Mouse (Mus musculus): ENCODE measurements around the gene Elp4. TPM values are rescaled to one million over a fixed set of nuclear protein-coding genes. Genes with fewer than 3 reads are reported as not detected.

The Elp4 gene
- polyA plus RNA-seq, 1 experiment from 2014 or later: 46.2 TPM

DNA sequence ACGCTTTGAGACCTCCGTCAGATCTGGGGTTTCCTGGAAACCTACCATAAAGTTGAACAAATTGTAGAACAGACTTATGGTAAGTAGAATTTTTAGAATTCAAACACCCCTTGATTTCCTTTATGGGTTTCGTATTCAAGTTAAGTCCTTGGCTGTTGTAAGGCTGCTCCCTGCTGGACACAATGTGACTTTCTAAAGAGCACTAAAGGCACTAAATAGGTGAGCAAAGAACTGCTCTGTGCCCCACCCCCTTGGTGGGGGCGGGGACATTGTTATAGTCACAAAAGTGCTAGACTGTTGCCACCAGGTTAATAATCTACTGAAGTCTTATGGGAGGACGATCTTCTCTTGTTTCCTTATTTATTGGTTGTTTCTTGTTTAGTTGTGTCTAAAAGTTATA is 4.0 kb upstream of the Elp4 start:
- Histone ChIP-seq H3K4me1 (replicated peaks; ENCODE audit: control insufficient read depth, insufficient read depth, low read length) (peaks cover 6% of the 10 kb centered on the region), H3K27me3 (replicated peaks; ENCODE audit: control insufficient read depth, insufficient read depth, low read length) (no peaks in the 10 kb centered on the region), H3K9ac (replicated peaks; ENCODE audit: low read depth, low read length) (no peak overlapping the region), H3K4me2 (ENCODE audit: low read length) (no peak overlapping the region), H3K36me3 (ENCODE audit: control insufficient read depth, insufficient read depth) (no peaks in the 10 kb centered on the region), H3K4me3 (replicated peaks; ENCODE audit: low read length) (no peak overlapping the region), H3K27ac (ENCODE audit: low read length) (no peak overlapping the region), H3K9me3 (ENCODE audit: control insufficient read depth, low read length) (no peaks in the 10 kb centered on the region)
- 87% methylated on average over 5 of the region's 5 CpGs for WGBS
- no peak for ATAC-seq

DNA sequence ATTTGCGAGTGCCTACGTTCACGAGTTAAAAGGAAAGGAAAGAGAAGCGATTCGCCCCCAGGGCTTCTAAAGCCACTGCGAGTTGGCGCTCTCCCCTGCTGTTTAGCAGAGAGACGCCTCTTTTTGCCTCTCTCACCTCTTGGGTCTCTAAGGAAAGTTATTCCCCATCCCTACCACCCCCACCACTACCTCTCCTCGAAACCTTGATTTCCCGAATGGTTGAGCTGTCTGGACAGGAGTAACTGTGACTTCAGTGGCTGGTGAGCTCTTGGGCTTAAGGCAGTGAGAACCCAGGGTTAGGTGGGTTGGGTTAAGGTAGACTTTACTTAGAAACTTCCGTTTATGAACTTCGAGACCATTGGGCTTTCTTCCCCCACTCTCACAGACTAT is 388 bp upstream of the Elp4 start:
- no peaks in the 10 kb centered on the region for H3K9me3 ChIP-seq (ENCODE audit: control insufficient read depth, low read length)
- ATAC-seq: peak; percentile 52
- under 1% methylated on average over 12 of the region's 12 CpGs for WGBS
- H3K27ac ChIP-seq (ENCODE audit: low read length): peak overlapping the region; percentile 78
- peak overlapping the region; percentile 84 for H3K4me3 ChIP-seq (replicated peaks; ENCODE audit: low read length)
- H3K9ac ChIP-seq (replicated peaks; ENCODE audit: low read depth, low read length): peak overlapping the region; percentile 68
- H3K36me3 ChIP-seq (ENCODE audit: control insufficient read depth, insufficient read depth): no peaks in the 10 kb centered on the region
- no peaks in the 10 kb centered on the region for H3K27me3 ChIP-seq (replicated peaks; ENCODE audit: control insufficient read depth, insufficient read depth, low read length)
- peaks cover 6% of the 10 kb centered on the region for H3K4me1 ChIP-seq (replicated peaks; ENCODE audit: control insufficient read depth, insufficient read depth, low read length)
- peak overlapping the region; percentile 93 for H3K4me2 ChIP-seq (ENCODE audit: low read length)

DNA sequence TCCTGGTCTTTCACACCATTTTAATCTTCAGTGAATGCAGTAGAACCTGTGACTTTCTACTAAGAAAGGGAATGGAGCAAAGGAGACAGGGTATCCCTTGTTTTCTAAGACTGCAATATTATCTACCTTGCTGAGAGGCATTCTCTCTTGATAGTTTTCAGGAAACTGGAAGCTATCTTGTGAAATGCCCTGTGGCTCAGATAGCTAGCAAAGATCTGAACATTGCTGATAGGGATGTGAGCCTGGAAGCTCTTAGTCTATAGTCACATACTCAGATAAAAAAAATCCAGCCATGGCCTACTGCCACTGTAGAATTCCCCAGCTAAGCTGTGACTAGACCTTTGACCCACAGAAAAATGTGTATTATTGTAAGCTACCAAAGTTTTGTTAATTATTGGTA is 13.5 kb downstream of the Elp4 start:
- ATAC-seq: no peak
- Histone ChIP-seq H3K27ac (ENCODE audit: low read length) (no peak overlapping the region), H3K4me3 (replicated peaks; ENCODE audit: low read length) (no peak overlapping the region), H3K9me3 (ENCODE audit: control insufficient read depth, low read length) (no peaks in the 10 kb centered on the region), H3K36me3 (ENCODE audit: control insufficient read depth, insufficient read depth) (peaks cover 7% of the 10 kb centered on the region), H3K9ac (replicated peaks; ENCODE audit: low read depth, low read length) (no peak overlapping the region), H3K4me2 (ENCODE audit: low read length) (no peak overlapping the region), H3K4me1 (replicated peaks; ENCODE audit: control insufficient read depth, insufficient read depth, low read length) (no peaks in the 10 kb centered on the region), H3K27me3 (replicated peaks; ENCODE audit: control insufficient read depth, insufficient read depth, low read length) (no peaks in the 10 kb centered on the region)

DNA sequence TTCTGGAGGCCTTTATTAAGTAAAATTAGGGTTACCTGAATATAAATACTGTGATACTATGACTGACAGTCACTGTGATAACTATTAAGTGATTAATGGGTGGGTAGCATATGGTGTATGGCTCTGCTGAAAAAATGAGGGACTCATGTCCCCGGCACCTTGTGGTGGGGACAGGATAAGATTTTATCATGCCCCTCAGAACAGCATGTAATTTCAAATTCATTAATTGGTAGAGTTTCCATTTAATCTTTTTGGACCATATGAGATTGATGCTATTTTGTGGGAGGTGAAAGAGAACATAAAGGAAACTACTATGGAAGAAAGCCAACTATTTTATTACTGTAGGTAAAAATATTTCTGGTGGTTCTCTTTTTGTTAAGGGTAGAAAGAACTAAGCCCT is 31.0 kb downstream of the Elp4 start:
- Histone ChIP-seq H3K4me3 (replicated peaks; ENCODE audit: low read length) (no peak overlapping the region), H3K4me1 (replicated peaks; ENCODE audit: control insufficient read depth, insufficient read depth, low read length) (no peaks in the 10 kb centered on the region), H3K9me3 (ENCODE audit: control insufficient read depth, low read length) (peaks cover 2% of the 10 kb centered on the region; the same call in 1 of the 2 replicates), H3K27ac (ENCODE audit: low read length) (no peak overlapping the region), H3K27me3 (replicated peaks; ENCODE audit: control insufficient read depth, insufficient read depth, low read length) (no peaks in the 10 kb centered on the region), H3K9ac (replicated peaks; ENCODE audit: low read depth, low read length) (no peak overlapping the region), H3K36me3 (ENCODE audit: control insufficient read depth, insufficient read depth) (no peaks in the 10 kb centered on the region), H3K4me2 (ENCODE audit: low read length) (no peak overlapping the region)
- ATAC-seq: no peak
- WGBS: 98% methylated on average over 1 of the region's 1 CpGs

DNA sequence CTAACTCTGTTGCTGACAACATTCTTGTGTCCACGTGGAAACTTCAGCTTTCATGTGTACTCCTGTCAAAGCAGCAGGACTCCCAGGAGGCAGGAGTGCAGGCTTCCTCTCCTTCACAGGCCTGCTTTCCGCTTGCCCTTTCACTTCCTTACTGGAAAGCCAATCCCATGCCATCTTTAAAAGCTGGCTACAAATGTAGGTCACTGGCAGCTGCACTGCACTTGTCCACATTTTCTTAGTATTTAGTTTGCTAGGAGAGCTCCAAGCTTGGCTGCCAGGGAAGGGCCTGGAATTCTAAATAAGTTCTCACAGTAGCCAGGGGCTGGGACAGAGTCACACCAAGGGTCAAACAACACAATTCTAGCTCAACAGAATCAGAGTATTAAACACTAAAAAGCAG is 49.6 kb downstream of the Elp4 start:
- no peaks in the 10 kb centered on the region for H3K27me3 ChIP-seq (replicated peaks; ENCODE audit: control insufficient read depth, insufficient read depth, low read length)
- no peak overlapping the region for H3K4me2 ChIP-seq (ENCODE audit: low read length)
- no peaks in the 10 kb centered on the region for H3K9me3 ChIP-seq (ENCODE audit: control insufficient read depth, low read length)
- no peak overlapping the region for H3K4me3 ChIP-seq (replicated peaks; ENCODE audit: low read length)
- no peaks in the 10 kb centered on the region for H3K36me3 ChIP-seq (ENCODE audit: control insufficient read depth, insufficient read depth)
- H3K9ac ChIP-seq (replicated peaks; ENCODE audit: low read depth, low read length): no peak overlapping the region
- no peak for ATAC-seq
- no peak overlapping the region for H3K27ac ChIP-seq (ENCODE audit: low read length)
- 60% methylated on average over 2 of the region's 2 CpGs for WGBS
- H3K4me1 ChIP-seq (replicated peaks; ENCODE audit: control insufficient read depth, insufficient read depth, low read length): no peaks in the 10 kb centered on the region

DNA sequence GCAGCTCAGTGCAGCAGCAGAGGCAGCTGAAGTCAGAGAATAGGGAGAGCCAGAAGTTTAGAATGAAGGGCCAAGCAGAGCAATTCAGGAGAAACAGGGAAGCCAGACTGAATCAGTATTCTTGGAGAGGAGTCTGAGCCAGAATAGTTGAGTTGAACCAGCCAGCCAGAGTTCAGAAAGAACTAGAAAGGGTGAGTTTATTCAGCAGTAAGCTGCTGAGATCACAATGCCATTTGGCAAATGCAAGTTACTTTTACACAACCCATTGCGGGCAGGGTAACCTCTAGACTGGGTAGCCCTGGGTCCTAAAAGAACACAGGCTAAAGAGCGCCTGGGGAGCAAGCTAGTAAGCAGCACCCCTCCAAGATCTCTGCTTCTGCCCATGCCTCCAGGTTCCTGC is 51.4 kb downstream of the Elp4 start:
- no peaks in the 10 kb centered on the region for H3K9me3 ChIP-seq (ENCODE audit: control insufficient read depth, low read length)

DNA sequence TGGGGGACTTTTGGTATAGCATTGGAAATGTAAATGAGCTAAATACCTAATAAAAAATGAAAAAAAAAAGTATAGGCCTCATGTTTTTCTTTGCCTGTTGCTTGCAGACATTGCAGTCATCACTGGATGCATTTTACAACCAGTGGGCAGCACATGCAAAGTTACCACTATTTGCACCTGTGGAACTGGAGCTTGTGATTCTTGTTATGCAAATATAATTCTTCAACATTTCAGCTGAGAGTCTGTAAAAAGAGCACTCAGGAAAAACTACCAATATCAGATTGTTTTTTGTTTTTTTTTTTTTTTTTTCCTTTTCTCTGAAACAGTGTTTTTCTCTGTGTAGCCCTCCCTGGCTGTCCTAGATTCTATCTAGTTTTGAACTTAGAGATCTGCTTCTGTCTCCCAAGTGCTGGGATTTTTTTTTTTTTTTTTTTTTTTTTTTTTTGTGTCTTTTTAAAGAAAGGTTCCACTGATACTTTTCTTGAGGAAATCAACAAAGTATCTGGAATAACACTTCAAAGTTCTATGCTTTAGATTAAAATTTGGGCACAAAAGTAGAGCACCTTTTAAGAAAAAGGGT is 52.6 kb downstream of the Elp4 start:
- Histone ChIP-seq H3K9ac (replicated peaks; ENCODE audit: low read depth, low read length) (no peak overlapping the region), H3K27me3 (replicated peaks; ENCODE audit: control insufficient read depth, insufficient read depth, low read length) (no peaks in the 10 kb centered on the region), H3K4me1 (replicated peaks; ENCODE audit: control insufficient read depth, insufficient read depth, low read length) (no peaks in the 10 kb centered on the region), H3K9me3 (ENCODE audit: control insufficient read depth, low read length) (no peaks in the 10 kb centered on the region), H3K36me3 (ENCODE audit: control insufficient read depth, insufficient read depth) (no peaks in the 10 kb centered on the region), H3K4me3 (replicated peaks; ENCODE audit: low read length) (no peak overlapping the region), H3K27ac (ENCODE audit: low read length) (no peak overlapping the region), H3K4me2 (ENCODE audit: low read length) (no peak overlapping the region)
- ATAC-seq: no peak

More for the DNA sequence above, 51.4 kb downstream of the Elp4 start:
- no peak overlapping the region for H3K27ac ChIP-seq (ENCODE audit: low read length)
- H3K4me3 ChIP-seq (replicated peaks; ENCODE audit: low read length): no peak overlapping the region
- no peak for ATAC-seq
- H3K9ac ChIP-seq (replicated peaks; ENCODE audit: low read depth, low read length): no peak overlapping the region
- H3K4me1 ChIP-seq (replicated peaks; ENCODE audit: control insufficient read depth, insufficient read depth, low read length): no peaks in the 10 kb centered on the region
- no peaks in the 10 kb centered on the region for H3K36me3 ChIP-seq (ENCODE audit: control insufficient read depth, insufficient read depth)
- H3K27me3 ChIP-seq (replicated peaks; ENCODE audit: control insufficient read depth, insufficient read depth, low read length): no peaks in the 10 kb centered on the region
- WGBS: 94% methylated on average over 2 of the region's 2 CpGs
- no peak overlapping the region for H3K4me2 ChIP-seq (ENCODE audit: low read length)

DNA sequence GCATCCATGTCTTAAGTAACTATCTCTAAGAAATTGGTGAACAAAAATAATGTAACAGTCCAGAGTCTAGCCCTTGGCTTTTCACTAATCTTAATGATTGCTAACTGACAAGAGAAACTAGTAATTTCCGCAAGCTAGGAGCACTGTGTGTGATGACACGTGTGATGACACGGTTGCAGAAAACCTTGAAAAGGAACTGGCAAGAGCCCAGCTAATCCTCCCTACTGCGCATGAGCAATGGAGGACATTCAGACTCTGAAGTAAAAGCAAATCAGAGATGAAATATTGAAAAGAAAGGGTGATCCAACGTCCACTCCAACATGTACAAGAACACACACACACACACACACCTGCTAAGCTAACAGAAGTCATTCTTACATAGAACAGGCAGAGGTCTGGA is 61.2 kb downstream of the Elp4 start:
- no peak overlapping the region for H3K4me2 ChIP-seq (ENCODE audit: low read length)

DNA sequence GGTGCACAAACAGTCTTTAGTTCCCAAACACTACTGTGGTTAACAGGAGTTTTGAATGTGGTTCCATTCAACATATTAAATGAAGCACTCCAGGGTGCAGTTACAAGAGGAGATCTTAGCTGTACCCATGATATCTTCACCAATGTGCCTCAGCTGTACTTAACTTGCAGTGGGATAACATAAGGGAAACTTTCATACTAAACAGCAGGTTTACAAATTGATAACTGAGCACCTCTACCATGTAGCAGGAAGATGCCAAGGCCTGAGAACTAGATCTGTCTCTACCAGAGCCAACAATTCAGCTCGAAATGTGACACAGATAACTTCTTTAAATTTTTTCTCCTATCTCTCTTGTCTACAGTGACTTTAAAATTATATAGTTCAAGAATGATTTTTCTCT is 86.4 kb downstream of the Elp4 start:
- ATAC-seq: no peak
- Histone ChIP-seq H3K36me3 (ENCODE audit: control insufficient read depth, insufficient read depth) (no peaks in the 10 kb centered on the region), H3K4me3 (replicated peaks; ENCODE audit: low read length) (no peak overlapping the region), H3K4me2 (ENCODE audit: low read length) (no peak overlapping the region), H3K4me1 (replicated peaks; ENCODE audit: control insufficient read depth, insufficient read depth, low read length) (peaks cover 2% of the 10 kb centered on the region; the same call in 1 of the 2 replicates), H3K9me3 (ENCODE audit: control insufficient read depth, low read length) (no peaks in the 10 kb centered on the region), H3K27me3 (replicated peaks; ENCODE audit: control insufficient read depth, insufficient read depth, low read length) (no peaks in the 10 kb centered on the region; the same call in 1 of the 2 replicates), H3K27ac (ENCODE audit: low read length) (no peak overlapping the region), H3K9ac (replicated peaks; ENCODE audit: low read depth, low read length) (no peak overlapping the region)
- 94% methylated on average over 1 of the region's 1 CpGs for WGBS

More for the DNA sequence above, 61.2 kb downstream of the Elp4 start:
- Histone ChIP-seq H3K27me3 (replicated peaks; ENCODE audit: control insufficient read depth, insufficient read depth, low read length) (no peaks in the 10 kb centered on the region), H3K36me3 (ENCODE audit: control insufficient read depth, insufficient read depth) (no peaks in the 10 kb centered on the region), H3K4me1 (replicated peaks; ENCODE audit: control insufficient read depth, insufficient read depth, low read length) (no peaks in the 10 kb centered on the region), H3K27ac (ENCODE audit: low read length) (no peak overlapping the region), H3K4me3 (replicated peaks; ENCODE audit: low read length) (no peak overlapping the region), H3K9ac (replicated peaks; ENCODE audit: low read depth, low read length) (no peak overlapping the region), H3K9me3 (ENCODE audit: control insufficient read depth, low read length) (no peaks in the 10 kb centered on the region)
- ATAC-seq: no peak
- WGBS: 84% methylated on average over 5 of the region's 5 CpGs

DNA sequence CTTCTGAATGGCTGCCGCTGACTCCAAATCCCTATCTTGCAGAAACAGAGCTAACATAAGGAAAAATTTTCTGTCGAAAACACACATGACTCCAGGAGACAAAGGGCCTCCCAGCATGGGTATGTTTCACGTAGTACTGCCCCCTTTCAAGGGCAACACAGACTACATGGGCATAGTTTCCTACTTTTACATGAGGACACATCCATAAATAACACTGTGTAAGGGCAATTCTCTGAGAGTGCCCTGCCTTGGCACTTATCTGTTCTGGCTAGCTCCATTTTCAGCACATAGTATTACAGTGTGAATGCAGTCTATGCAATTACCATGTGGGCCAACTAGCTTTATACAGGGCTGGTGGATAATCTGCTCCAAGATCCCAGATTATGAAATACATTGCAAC is 89.2 kb downstream of the Elp4 start:
- Histone ChIP-seq H3K4me1 (replicated peaks; ENCODE audit: control insufficient read depth, insufficient read depth, low read length) (peaks cover 2% of the 10 kb centered on the region; the same call in 1 of the 2 replicates), H3K27me3 (replicated peaks; ENCODE audit: control insufficient read depth, insufficient read depth, low read length) (no peaks in the 10 kb centered on the region; the same call in 1 of the 2 replicates), H3K9me3 (ENCODE audit: control insufficient read depth, low read length) (no peaks in the 10 kb centered on the region), H3K27ac (ENCODE audit: low read length) (no peak overlapping the region), H3K4me3 (replicated peaks; ENCODE audit: low read length) (no peak overlapping the region), H3K9ac (replicated peaks; ENCODE audit: low read depth, low read length) (no peak overlapping the region), H3K4me2 (ENCODE audit: low read length) (no peak overlapping the region), H3K36me3 (ENCODE audit: control insufficient read depth, insufficient read depth) (no peaks in the 10 kb centered on the region)
- 65% methylated on average over 3 of the region's 3 CpGs for WGBS
- ATAC-seq: peak; percentile 38; the same call in 1 of the 2 replicates
